Mouse (Mus musculus): ENCODE measurements around the gene Gm20441.

DNA sequence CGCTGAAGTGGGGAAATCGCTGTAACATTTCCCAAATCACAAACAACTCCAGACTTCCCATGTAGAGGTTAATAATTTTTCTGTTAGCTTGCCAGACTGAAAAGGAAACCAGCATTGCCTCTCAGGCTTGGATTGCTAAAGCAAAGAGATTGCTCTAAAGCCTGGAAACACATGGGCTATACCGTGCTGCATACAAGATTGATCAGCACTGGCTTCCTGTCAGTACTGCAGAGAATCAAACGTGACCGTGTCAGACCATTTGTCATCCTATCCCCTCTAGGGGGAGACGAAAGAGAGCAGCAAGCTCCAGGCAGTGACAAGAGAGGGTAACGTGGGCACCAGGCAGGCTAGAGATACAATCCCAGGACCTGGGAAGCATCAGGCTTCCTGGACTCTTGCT, 10.0 kb upstream of the Gm20441 start:
- TF ChIP-seq CTCF (IDR thresholded peaks at IDR 0.05; ENCODE audit: borderline replicate concordance, insufficient read depth, low read length), result no peak
- TF ChIP-seq POLR2A (IDR thresholded peaks at IDR 0.05; ENCODE audit: low read depth, low read length), result no peak

Data from embryonic fibroblast, embryonic 13.5 days (primary cell).